Mouse (Mus musculus) E14TG2a.4 (cell line): ENCODE measurements at regions not wholly inside any gene's neighbourhood (a gene's known extent, or its start where the extent isn't known, plus 50 kb on each side); places are given as distances from the start of the nearest gene placed in this dataset.

Experiments
- H3K27me3 ChIP-seq: 2 replicates; pipeline ENCODE4 v1.6.1; 2014; ENCODE audit warnings: low read length, control low read depth; ENCODE audit not compliant: insufficient read depth
- H3K36me3 ChIP-seq: 2 replicates; pipeline ENCODE4 v1.6.1; 2014; ENCODE audit warnings: low read length, control low read depth; ENCODE audit not compliant: insufficient read depth
- H3K4me1 ChIP-seq: replicated peaks from 2 replicates; pipeline ENCODE4 v1.6.1; 2014; ENCODE audit warnings: low read depth, low read length, control low read depth
- H3K4me3 ChIP-seq: replicated peaks from 2 replicates; pipeline ENCODE4 v1.5.1; 2014; ENCODE audit warnings: mild to moderate bottlenecking, low read length
- H3K9me3 ChIP-seq: 2 replicates; pipeline ENCODE4 v1.6.1; 2014; ENCODE audit warnings: low read length, control low read depth
- CTCF ChIP-seq: conservative IDR thresholded peaks from 2 replicates; pipeline ENCODE4 v1.5.1; 2014; ENCODE audit warnings: low read length
- NANOG ChIP-seq: IDR thresholded peaks from 2 replicates; pipeline ENCODE4 v1.6.1; 2014; ENCODE audit warnings: borderline replicate concordance, low read length, mixed read lengths
- POU5F1 ChIP-seq: IDR thresholded peaks from 2 replicates; pipeline ENCODE4 v1.6.1; 2014; ENCODE audit warnings: low read length, borderline replicate concordance

- no peaks in the 10 kb centered on the region for H3K4me1 ChIP-seq
- no peaks in the 10 kb centered on the region for H3K27me3 ChIP-seq
- no peak overlapping the region for H3K4me3 ChIP-seq
- H3K9me3 ChIP-seq: no peaks in the 10 kb centered on the region
- TF ChIP-seq POU5F1 (no peak), NANOG (no peak), CTCF (no peak)
- no peaks in the 10 kb centered on the region for H3K36me3 ChIP-seq
These were observed 167.0 kb downstream of the Nectin3 start for GRCm38 (mm10) chr16:46331336-46331735.

- TF ChIP-seq POU5F1 (no peak), NANOG (no peak), CTCF (no peak)
- no peaks in the 10 kb centered on the region for H3K27me3 ChIP-seq
- H3K4me1 ChIP-seq: no peaks in the 10 kb centered on the region
- H3K36me3 ChIP-seq: no peaks in the 10 kb centered on the region
- H3K9me3 ChIP-seq: no peaks in the 10 kb centered on the region
- H3K4me3 ChIP-seq: no peak overlapping the region
These were observed 144.3 kb upstream of the Gm4737 start for GRCm38 (mm10) chr16:46299079-46299721.

- no peaks in the 10 kb centered on the region for H3K36me3 ChIP-seq
- no peaks in the 10 kb centered on the region for H3K9me3 ChIP-seq
- H3K4me3 ChIP-seq: no peak overlapping the region
- H3K4me1 ChIP-seq: no peaks in the 10 kb centered on the region
- no peak for TF ChIP-seq NANOG
- TF ChIP-seq CTCF: no peak
- TF ChIP-seq POU5F1: no peak
- H3K27me3 ChIP-seq: no peaks in the 10 kb centered on the region
These were observed 142.3 kb upstream of the Gm4737 start for GRCm38 (mm10) chr16:46297192-46297591.

- Histone ChIP-seq H3K9me3 (no peaks in the 10 kb centered on the region), H3K36me3 (no peaks in the 10 kb centered on the region), H3K27me3 (no peaks in the 10 kb centered on the region), H3K4me1 (no peaks in the 10 kb centered on the region), H3K4me3 (no peak overlapping the region)
- no peak for TF ChIP-seq NANOG
- no peak for TF ChIP-seq POU5F1
- TF ChIP-seq CTCF: no peak
These were observed 141.5 kb upstream of the Gm4737 start for GRCm38 (mm10) chr16:46296412-46296811.

- no peaks in the 10 kb centered on the region for H3K4me1 ChIP-seq
- no peaks in the 10 kb centered on the region for H3K36me3 ChIP-seq
- TF ChIP-seq POU5F1 (no peak), CTCF (no peak), NANOG (no peak)
- no peaks in the 10 kb centered on the region for H3K27me3 ChIP-seq
- H3K4me3 ChIP-seq: no peak overlapping the region
- no peaks in the 10 kb centered on the region for H3K9me3 ChIP-seq
These were observed 139.0 kb upstream of the Gm4737 start for GRCm38 (mm10) chr16:46293831-46294230.

- no peaks in the 10 kb centered on the region for H3K9me3 ChIP-seq
These were observed 136.4 kb upstream of the Gm4737 start for GRCm38 (mm10) chr16:46291067-46291833.

GRCm38 (mm10) chr16:46290199-46290598, 135.3 kb upstream of the Gm4737 start:
- TF ChIP-seq NANOG: no peak
- no peak for TF ChIP-seq CTCF
- TF ChIP-seq POU5F1: no peak
- no peaks in the 10 kb centered on the region for H3K4me1 ChIP-seq
- H3K4me3 ChIP-seq: no peak overlapping the region
- no peaks in the 10 kb centered on the region for H3K9me3 ChIP-seq
- H3K36me3 ChIP-seq: no peaks in the 10 kb centered on the region
- H3K27me3 ChIP-seq: no peaks in the 10 kb centered on the region

More at GRCm38 (mm10) chr16:46291067-46291833, 136.4 kb upstream of the Gm4737 start:
- TF ChIP-seq POU5F1: no peak
- no peak for TF ChIP-seq NANOG
- no peak for TF ChIP-seq CTCF
- no peaks in the 10 kb centered on the region for H3K36me3 ChIP-seq
- no peaks in the 10 kb centered on the region for H3K4me1 ChIP-seq
- H3K4me3 ChIP-seq: no peak overlapping the region
- H3K27me3 ChIP-seq: no peaks in the 10 kb centered on the region

GRCm38 (mm10) chr16:46267533-46267932, 112.7 kb upstream of the Gm4737 start:
- H3K36me3 ChIP-seq: no peaks in the 10 kb centered on the region
- no peaks in the 10 kb centered on the region for H3K9me3 ChIP-seq
- no peaks in the 10 kb centered on the region for H3K4me1 ChIP-seq
- no peaks in the 10 kb centered on the region for H3K27me3 ChIP-seq
- TF ChIP-seq POU5F1 (no peak), CTCF (no peak), NANOG (no peak)
- no peak overlapping the region for H3K4me3 ChIP-seq

- no peak overlapping the region for H3K4me3 ChIP-seq
- H3K36me3 ChIP-seq: no peaks in the 10 kb centered on the region
- H3K9me3 ChIP-seq: peaks cover 13% of the 10 kb centered on the region; the same call in 1 of the 2 replicates
- TF ChIP-seq NANOG (no peak), POU5F1 (no peak), CTCF (no peak)
- H3K4me1 ChIP-seq: no peaks in the 10 kb centered on the region
- H3K27me3 ChIP-seq: no peaks in the 10 kb centered on the region
These were observed 96.8 kb upstream of the Gm4737 start for GRCm38 (mm10) chr16:46251639-46252038.
